Mouse (Mus musculus): ENCODE measurements around the gene Tmem30c.

GRCm38 (mm10) chr16:57259356-57260083 is 33.1 kb downstream of the Tmem30c start:
- no peak for TF ChIP-seq POLR2A (IDR thresholded peaks at IDR 0.05; ENCODE audit: borderline replicate concordance, control insufficient read depth, low read depth, low read length)
- TF ChIP-seq CTCF (IDR thresholded peaks at IDR 0.05; ENCODE audit: control insufficient read depth, insufficient read depth, low read length), result no peak

Measured in bone marrow, adult 2 months (tissue).